Mouse (Mus musculus): ENCODE measurements around the gene Arl14. TPM values are rescaled to one million over a fixed set of nuclear protein-coding genes. Genes with fewer than 3 reads are reported as not detected.
"Not testable (repeated sequence)": the region's sequence is repeated elsewhere in the genome, so short reads cannot be mapped to it uniquely, and the experiment has no call there.

Gene Arl14
- polyA plus RNA-seq, 1 experiment from 2014 or later = not detected

DNA sequence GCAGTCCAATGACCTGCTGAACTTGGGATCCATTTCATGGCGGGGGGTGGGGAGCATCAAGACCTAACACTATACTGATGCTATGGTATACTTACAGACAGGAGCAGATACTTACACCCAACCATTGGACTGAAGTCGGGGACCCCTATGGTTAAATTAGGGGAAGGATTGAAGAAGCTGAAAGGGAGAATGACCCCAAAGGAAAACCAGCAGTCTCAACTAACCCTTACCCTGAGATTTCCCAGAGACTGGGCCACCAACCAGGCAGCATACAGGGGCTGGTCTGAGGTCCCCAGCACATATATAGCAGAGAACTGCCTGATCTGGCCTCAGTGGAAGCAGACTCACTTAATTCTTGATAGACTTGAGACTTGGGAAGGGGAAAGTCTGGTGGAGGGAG, 10.0 kb upstream of the Arl14 start:
- no peaks in the 10 kb centered on the region for H3K27me3 ChIP-seq
- in situ Hi-C loops (cut with MboI; ENCODE audit: low pct_unique_long_range_greater_than_20kb) = no loop called here
- TF ChIP-seq CTCF (IDR thresholded peaks at IDR 0.05) = no peak
- DNase-seq (ENCODE audit: low read depth, low spot score) (no peak), ATAC-seq (no peak)
- CTCF ChIA-PET = no interaction called here
- POLR2A ChIA-PET = no interaction called here

DNA sequence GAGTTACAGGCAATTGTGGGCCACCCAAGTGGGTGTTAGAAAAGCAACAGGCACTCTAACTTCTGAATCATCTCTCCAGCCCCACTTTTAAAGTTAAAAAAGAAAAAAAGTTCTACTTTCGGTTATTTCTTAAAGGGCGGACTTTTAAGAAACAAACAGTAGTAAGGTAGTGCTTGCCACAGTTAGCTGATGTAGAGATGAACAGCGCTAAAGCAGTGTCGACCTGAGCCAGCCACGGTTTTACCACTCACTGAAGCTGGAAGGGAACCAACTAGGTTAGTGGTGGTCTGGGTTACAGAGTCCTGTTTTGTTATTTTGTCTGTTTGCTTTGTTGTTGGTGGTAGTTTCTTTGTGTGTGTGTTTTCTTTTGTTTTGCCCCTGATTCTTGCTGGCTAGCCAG, 8.8 kb upstream of the Arl14 start:
- in situ Hi-C loops (cut with MboI; ENCODE audit: low pct_unique_long_range_greater_than_20kb) = no loop called here
- ATAC-seq (no peak), DNase-seq (ENCODE audit: low read depth, low spot score) (no peak)
- no peak for TF ChIP-seq CTCF (IDR thresholded peaks at IDR 0.05)
- ChIA-PET POLR2A (interaction anchor here (0.6 kb wide), 1 partner anchor 10 kb away, joined by 3 read pairs; no protein-coding TSS in a partner anchor), CTCF (interaction anchor here (1.0 kb wide), 1 partner anchor 28 kb away, joined by 3 read pairs; no protein-coding TSS in a partner anchor)
- no peaks in the 10 kb centered on the region for H3K27me3 ChIP-seq

DNA sequence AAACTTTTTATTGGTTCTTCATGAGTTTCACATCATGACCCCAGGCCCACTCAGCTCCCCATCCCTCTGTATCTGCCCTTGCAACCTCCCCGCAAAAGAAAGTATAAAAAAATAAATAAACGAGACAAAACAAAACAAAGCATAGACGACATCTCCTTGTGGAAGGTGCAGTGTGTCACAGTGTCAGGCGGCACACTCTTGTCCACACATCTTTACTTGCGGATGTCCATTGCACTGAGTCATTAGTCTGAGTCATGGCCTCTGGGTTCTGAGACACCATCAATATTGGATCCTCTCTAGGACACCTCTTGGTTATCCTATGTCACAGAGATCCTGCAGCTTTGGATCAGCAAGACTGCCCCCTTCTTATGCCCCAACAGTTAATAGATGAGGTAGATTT, 7.7 kb upstream of the Arl14 start:
- ATAC-seq (no peak), DNase-seq (ENCODE audit: low read depth, low spot score) (no peak)
- no peak for TF ChIP-seq CTCF (IDR thresholded peaks at IDR 0.05)
- POLR2A ChIA-PET = no interaction called here
- in situ Hi-C loops (cut with MboI; ENCODE audit: low pct_unique_long_range_greater_than_20kb) = no loop called here
- H3K27me3 ChIP-seq = no peaks in the 10 kb centered on the region
- CTCF ChIA-PET = interaction anchor here (1.4 kb wide), 1 partner anchor 8 kb away, joined by 3 read pairs; no protein-coding TSS in a partner anchor

DNA sequence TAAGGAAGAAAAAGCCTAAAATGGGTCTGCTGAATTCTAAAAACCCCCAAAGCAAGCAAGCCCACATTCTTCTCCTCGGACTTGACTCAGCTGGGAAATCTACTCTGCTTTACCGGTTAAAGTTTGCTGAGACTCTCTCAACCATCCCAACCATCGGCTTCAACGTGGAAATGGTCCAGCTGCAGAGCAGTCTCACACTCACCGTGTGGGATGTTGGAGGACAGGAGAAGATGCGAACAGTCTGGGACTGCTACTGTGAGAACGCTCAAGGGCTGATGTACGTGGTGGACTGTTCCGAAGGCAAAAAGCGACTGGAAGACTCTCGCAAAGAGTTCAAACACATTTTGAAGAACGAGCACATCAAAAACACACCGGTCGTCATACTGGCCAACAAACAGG, 282 bp downstream of the Arl14 start:
- ChIA-PET CTCF (interaction anchor here (1.5 to 1.7 kb wide), 2 partner anchors 16 to 17 kb away, joined by 4 to 7 read pairs; no protein-coding TSS in a partner anchor), POLR2A (interaction anchor here (1.1 kb wide), 1 partner anchor 12 kb away, joined by 3 read pairs; no protein-coding TSS in a partner anchor)
- no peak for TF ChIP-seq CTCF (IDR thresholded peaks at IDR 0.05)
- in situ Hi-C loops (cut with MboI; ENCODE audit: low pct_unique_long_range_greater_than_20kb) = no loop called here
- no peak for ATAC-seq
- H3K27me3 ChIP-seq = peaks cover 12% of the 10 kb centered on the region
- DNase-seq (ENCODE audit: low read depth, low spot score) = no peak

DNA sequence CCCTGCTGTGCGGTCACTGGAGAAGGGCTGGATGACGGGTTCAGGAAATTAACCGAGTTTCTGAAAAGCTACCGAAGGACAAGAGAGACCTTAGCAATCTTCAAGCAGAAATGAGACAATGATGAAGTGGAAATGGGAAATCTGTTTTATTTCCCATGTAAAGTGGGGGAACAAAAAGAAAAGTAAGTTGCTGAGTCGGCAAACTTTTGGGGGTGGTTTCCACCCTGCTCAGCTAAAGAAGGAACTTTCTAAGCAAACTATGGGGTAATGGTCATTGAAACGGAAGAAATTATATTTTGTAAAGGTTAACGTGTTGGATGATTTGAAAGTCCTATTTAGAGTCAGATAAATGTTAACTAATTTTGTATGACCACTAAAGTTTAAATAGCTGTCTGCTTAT, 768 bp downstream of the Arl14 start:
- no peak for DNase-seq (ENCODE audit: low read depth, low spot score)
- ChIA-PET CTCF (interaction anchor here (1.2 to 1.7 kb wide), 3 partner anchors 15 to 18 kb away, joined by 3 to 7 read pairs (median 4); no protein-coding TSS in a partner anchor), POLR2A (interaction anchor here (0.7 to 1.1 kb wide), 2 partner anchors 9 to 11 kb away, joined by 3 read pairs; no protein-coding TSS in a partner anchor)
- no peak for TF ChIP-seq CTCF (IDR thresholded peaks at IDR 0.05)
- peaks cover 12% of the 10 kb centered on the region for H3K27me3 ChIP-seq
- ATAC-seq = no peak
- in situ Hi-C loops (cut with MboI; ENCODE audit: low pct_unique_long_range_greater_than_20kb) = no loop called here

DNA sequence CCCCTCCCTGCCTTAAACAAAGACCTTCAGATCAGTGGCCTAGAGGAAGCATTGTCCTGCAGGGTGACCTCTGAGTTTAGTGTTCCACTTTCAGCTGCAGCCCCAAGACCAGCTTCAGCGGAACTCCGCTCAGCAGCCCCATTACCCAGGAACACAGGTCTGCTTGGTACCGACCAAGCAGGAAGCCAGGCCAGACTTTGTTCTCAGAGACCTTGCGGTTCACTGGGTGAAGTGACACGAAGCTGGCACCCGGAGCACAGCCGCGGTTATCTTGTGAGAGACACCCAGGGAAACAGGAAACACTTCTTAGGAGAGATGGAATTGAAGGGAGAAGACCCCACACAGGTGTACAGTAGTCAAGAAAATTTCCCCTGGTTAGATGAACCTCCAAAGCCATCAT, 1.4 kb downstream of the Arl14 start:
- no peak for TF ChIP-seq CTCF (IDR thresholded peaks at IDR 0.05)
- in situ Hi-C loops (cut with MboI; ENCODE audit: low pct_unique_long_range_greater_than_20kb) = no loop called here
- ChIA-PET POLR2A (interaction anchor here (0.7 kb wide), 1 partner anchor 10 kb away, joined by 3 read pairs; no protein-coding TSS in a partner anchor), CTCF (interaction anchor here (1.2 to 1.7 kb wide), 3 partner anchors 14 to 19 kb away, joined by 3 to 7 read pairs (median 4); no protein-coding TSS in a partner anchor)
- H3K27me3 ChIP-seq = peaks cover 12% of the 10 kb centered on the region
- DNase-seq (ENCODE audit: low read depth, low spot score) = no peak
- ATAC-seq = no peak

DNA sequence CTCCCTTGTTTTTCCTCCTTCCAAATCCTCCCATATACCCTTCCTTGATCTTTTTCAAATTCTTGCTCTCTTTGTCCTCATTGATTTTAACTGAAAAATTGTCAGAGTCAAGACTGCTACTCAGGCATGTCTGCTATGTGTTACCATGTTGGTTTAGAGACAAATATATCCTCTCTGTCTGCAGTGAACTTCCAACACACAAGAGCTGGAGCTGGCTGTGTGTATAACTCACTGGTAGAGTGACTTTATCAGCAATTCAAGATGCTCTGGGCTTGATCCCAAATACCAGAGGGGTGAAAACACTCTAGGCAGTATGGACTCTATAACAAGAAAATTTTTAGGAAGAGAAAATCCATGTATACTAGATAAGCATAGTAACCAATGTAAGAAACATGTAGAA, 2.8 kb downstream of the Arl14 start:
- H3K27me3 ChIP-seq = peaks cover 12% of the 10 kb centered on the region
- POLR2A ChIA-PET = no interaction called here
- TF ChIP-seq CTCF (IDR thresholded peaks at IDR 0.05) = no peak
- DNase-seq (ENCODE audit: low read depth, low spot score) (no peak), ATAC-seq (no peak)
- in situ Hi-C loops (cut with MboI; ENCODE audit: low pct_unique_long_range_greater_than_20kb) = no loop called here
- CTCF ChIA-PET = interaction anchor here (1.0 kb wide), 1 partner anchor 16 kb away, joined by 4 read pairs; no protein-coding TSS in a partner anchor

DNA sequence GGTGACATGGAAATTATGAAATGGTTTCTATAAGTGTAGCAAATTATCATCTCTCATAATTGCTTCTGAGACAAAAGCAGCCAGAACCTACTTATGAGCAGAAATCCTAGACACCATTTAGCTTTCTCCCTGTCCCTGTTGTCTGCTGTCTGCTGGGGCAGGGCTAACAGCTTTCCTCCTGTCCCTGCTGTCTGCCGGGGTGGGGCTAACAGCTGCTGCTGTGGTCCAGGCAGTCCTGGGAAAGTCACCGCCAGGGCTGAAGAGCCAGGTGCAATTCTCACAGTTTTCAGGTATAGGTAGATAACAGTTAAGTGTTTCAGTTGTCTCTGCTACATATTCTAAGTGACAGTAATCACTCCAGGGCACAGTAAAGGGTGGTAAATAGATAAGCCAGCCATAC, 4.3 kb downstream of the Arl14 start:
- peaks cover 12% of the 10 kb centered on the region for H3K27me3 ChIP-seq
- DNase-seq (ENCODE audit: low read depth, low spot score) (no peak), ATAC-seq (no peak)
- POLR2A ChIA-PET = no interaction called here
- TF ChIP-seq CTCF (IDR thresholded peaks at IDR 0.05) = no peak
- CTCF ChIA-PET = no interaction called here
- in situ Hi-C loops (cut with MboI; ENCODE audit: low pct_unique_long_range_greater_than_20kb) = no loop called here

DNA sequence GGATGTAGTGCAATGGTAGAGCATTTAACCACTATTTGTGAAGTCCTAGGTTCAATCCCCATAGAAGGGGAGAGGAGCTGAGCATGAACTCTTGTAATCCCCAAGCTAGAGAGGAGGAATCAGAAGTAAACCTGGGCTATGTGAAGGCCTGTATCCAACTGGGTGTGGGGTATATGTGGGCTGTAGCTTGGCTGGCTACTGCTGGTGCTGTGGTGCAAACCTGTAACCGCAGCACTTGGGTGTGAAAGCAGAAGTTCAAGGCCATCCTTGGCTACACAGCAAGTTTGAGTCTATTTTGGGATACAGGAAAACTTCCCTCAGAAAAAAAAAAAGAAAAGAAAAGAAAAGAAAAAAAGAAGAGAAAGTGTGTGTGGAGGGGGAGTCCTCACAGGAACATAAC, 5.8 kb downstream of the Arl14 start:
- TF ChIP-seq CTCF (IDR thresholded peaks at IDR 0.05) = no peak
- in situ Hi-C loops (cut with MboI; ENCODE audit: low pct_unique_long_range_greater_than_20kb) = no loop called here
- H3K27me3 ChIP-seq = peaks cover 12% of the 10 kb centered on the region
- DNase-seq (ENCODE audit: low read depth, low spot score) = no peak
- ATAC-seq = no peak
- CTCF ChIA-PET = interaction anchor here (1.0 kb wide), 1 partner anchor 253 kb away, joined by 4 read pairs; no protein-coding TSS in a partner anchor
- POLR2A ChIA-PET = no interaction called here

DNA sequence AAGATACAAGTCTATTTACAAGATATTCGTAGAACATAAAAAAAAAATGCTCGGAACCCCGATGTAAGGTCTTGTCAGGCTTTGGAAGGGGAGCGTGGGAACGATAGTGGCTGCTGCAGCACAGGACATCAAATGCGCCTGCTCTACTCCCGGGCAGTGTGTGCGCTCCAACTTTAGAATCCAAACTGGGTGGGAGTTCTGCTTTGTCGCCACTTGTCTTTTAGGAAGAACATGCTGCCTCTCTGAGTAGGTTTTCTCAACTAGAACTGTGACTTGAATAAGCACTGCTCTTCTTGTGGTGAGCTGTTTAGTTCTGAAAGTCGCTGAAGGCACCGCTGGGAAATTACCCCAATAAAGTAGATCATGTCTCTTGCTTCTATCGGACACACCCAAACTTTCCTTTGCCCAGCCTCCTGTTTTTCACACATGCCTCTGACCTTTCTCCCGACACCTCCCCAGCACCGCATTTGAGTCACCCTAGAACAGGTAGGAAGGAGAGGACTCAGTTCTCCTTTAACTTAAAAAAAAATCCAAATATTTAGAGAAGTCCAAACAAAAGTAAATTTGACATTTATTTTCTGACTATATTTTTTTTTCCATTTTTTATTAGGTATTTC, 9.4 kb downstream of the Arl14 start:
- no peak for TF ChIP-seq CTCF (IDR thresholded peaks at IDR 0.05)
- in situ Hi-C loops (cut with MboI; ENCODE audit: low pct_unique_long_range_greater_than_20kb) = loop anchor here (10.0 kb wide), 1 partner anchor 663 kb away; no protein-coding TSS in a partner anchor
- no peak for DNase-seq (ENCODE audit: low read depth, low spot score)
- peaks cover 2% of the 10 kb centered on the region for H3K27me3 ChIP-seq
- POLR2A ChIA-PET = interaction anchor here (0.7 kb wide), 1 partner anchor 572 kb away, joined by 3 read pairs; no protein-coding TSS in a partner anchor
- no peak for ATAC-seq
- CTCF ChIA-PET = interaction anchor here (1.1 kb wide), 1 partner anchor 32 kb away, joined by 3 read pairs; no protein-coding TSS in a partner anchor

DNA sequence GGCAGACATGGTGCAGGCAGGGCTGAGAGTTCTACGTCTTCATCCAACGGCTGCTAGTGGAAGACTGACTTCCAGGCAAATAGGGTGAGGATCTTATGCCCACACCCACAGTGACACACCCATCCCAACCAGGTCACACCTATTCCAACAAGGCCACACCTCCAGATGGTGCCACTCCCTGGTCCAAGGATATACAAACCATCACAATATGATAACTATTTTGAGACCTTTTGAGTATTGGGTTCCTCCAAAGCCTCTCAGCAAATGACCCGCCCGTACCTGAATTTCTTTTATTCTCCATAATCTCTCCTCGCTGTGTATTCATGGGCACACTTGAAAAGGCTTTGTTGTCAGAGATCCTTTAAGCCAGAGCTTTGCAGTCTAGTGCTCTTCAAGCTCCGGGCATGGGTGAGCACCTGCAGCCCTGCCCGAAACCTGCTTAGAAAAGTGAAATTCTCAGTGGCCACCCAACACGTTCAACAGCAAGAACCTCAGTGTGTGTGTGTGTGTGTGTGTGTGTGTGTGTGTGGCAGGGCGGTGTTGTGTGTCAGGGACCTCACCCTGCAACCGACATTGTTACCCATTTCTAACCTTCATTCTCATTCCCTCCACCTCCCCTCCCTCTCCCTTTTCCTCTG, 11.5 kb downstream of the Arl14 start:
- H3K27me3 ChIP-seq; ATAC-seq; CTCF ChIA-PET; DNase-seq (ENCODE audit: low read depth, low spot score): not testable (repeated sequence)
- POLR2A ChIA-PET = interaction anchor here (1.2 kb wide), 1 partner anchor 11 kb away, joined by 3 read pairs; the partner anchor contains the start of gene Arl14
- in situ Hi-C loops (cut with MboI; ENCODE audit: low pct_unique_long_range_greater_than_20kb) = loop anchor here (10.0 kb wide), 1 partner anchor 661 kb away; no protein-coding TSS in a partner anchor
